Mouse (Mus musculus) hindbrain, postnatal 0 days (tissue): ENCODE results near the gene Metap1. TPM values are rescaled to one million over a fixed set of nuclear protein-coding genes. Genes with fewer than 3 reads are reported as not detected.

Experiments
- ATAC-seq: fragments of 200-750 bp; cut with Nextera tagmentation; 2 replicates; pipeline ENCODE4 v1.8.0; 2017; ENCODE audit warnings: mild to moderate bottlenecking, moderate TSS enrichment, moderate library complexity
- DNase-seq: peaks from one replicate; pipeline ENCODE4 v3.0.0-alpha.2; 2015; ENCODE audit warnings: low spot score
- H3K27ac ChIP-seq: fragments of 300-500 bp; sonication (generic); 2 replicates; pipeline ENCODE4 v1.5.1; 2014; ENCODE audit warnings: mild to moderate bottlenecking
- H3K27me3 ChIP-seq: fragments of 300-500 bp; sonication (generic); 2 replicates; pipeline ENCODE4 v1.6.1; 2014; ENCODE audit warnings: low read length, mixed read lengths; ENCODE audit not compliant: insufficient read depth
- H3K36me3 ChIP-seq: fragments of 300-500 bp; sonication (generic); 2 replicates; pipeline ENCODE4 v1.6.1; 2014; ENCODE audit warnings: low read length, mixed read lengths; ENCODE audit not compliant: insufficient read depth
- H3K4me1 ChIP-seq: fragments of 300-500 bp; sonication (generic); 2 replicates; pipeline ENCODE4 v1.6.1; 2014; ENCODE audit warnings: antibody characterized with exemption, low read length, mixed read lengths; ENCODE audit not compliant: insufficient read depth
- H3K4me2 ChIP-seq: fragments of 300-500 bp; sonication (generic); 2 replicates; pipeline ENCODE4 v1.6.1; 2014; ENCODE audit warnings: low read depth, mild to moderate bottlenecking, low read length, moderate library complexity, mixed read lengths
- H3K4me3 ChIP-seq: fragments of 300-500 bp; sonication (generic); 2 replicates; pipeline ENCODE4 v1.5.1; 2014; ENCODE audit warnings: low read length
- H3K9ac ChIP-seq: fragments of 300-500 bp; sonication (generic); replicated peaks from 2 replicates; pipeline ENCODE4 v1.6.1; 2014; ENCODE audit warnings: mild to moderate bottlenecking, low read length, moderate library complexity, mixed read lengths
- H3K9me3 ChIP-seq: fragments of 300-500 bp; sonication (generic); 2 replicates; pipeline ENCODE4 v1.6.1; 2016; ENCODE audit warnings: low read length, mixed read lengths
- CTCF ChIP-seq: IDR thresholded peaks from 2 replicates; pipeline ENCODE4 v1.5.1; 2016; ENCODE audit warnings: antibody characterized with exemption, control low read depth, low read depth
- WGBS: fragments of 180-500 bp; shearing (Covaris S2); extraction: QIAGEN DNeasy Blood & Tissue Kit; methylation state at CpG from one replicate; pipeline ENCODE4 v1.1.7; 2014; 5-methylcytosine and 5-hydroxymethylcytosine counted together
- polyA plus RNA-seq: library from polyadenylated mRNA; unstranded; fragments of >200 nt; fragmentation: Nextera tagmentation; extraction: Ambion mirVana; gene quantifications from 2 replicates; pipeline ENCODE4 v1.2.1, GENCODE M21; 2015
- total RNA-seq: library from RNA; depleted of rRNA; stranded (reverse); fragments of >200 nt; gene quantifications from 2 replicates; pipeline ENCODE4 v1.2.3, GENCODE M21; 2014

Metap1 gene
- total and polyA plus RNA-seq, 2 experiments from 2014 or later = 43.6 to 46.3 TPM

GRCm38 (mm10) chr3:138517881-138518280, 28.6 kb upstream of the Metap1 start:
- 73% methylated on average over 3 of the region's 3 CpGs for WGBS
- H3K27me3 ChIP-seq = no peaks in the 10 kb centered on the region
- H3K4me2 ChIP-seq = no peak overlapping the region
- H3K9me3 ChIP-seq = no peaks in the 10 kb centered on the region
- peak; percentile 16; the same call in 1 of the 2 replicates for TF ChIP-seq CTCF
- H3K4me3 ChIP-seq = no peak overlapping the region
- no peak overlapping the region for H3K9ac ChIP-seq
- no peak for ATAC-seq
- no peaks in the 10 kb centered on the region for H3K36me3 ChIP-seq
- no peak for DNase-seq
- no peak overlapping the region for H3K27ac ChIP-seq
- 0 out of 2 replicates have a peak, but pooled peaks cover 3% of the 10 kb centered on the region for H3K4me1 ChIP-seq

- no peak for TF ChIP-seq CTCF
- Histone ChIP-seq H3K36me3 (no peaks in the 10 kb centered on the region), H3K4me2 (no peak overlapping the region), H3K27me3 (no peaks in the 10 kb centered on the region), H3K9ac (no peak overlapping the region), H3K4me1 (0 out of 2 replicates have a peak, but pooled peaks cover 3% of the 10 kb centered on the region), H3K27ac (no peak overlapping the region), H3K9me3 (no peaks in the 10 kb centered on the region), H3K4me3 (no peak overlapping the region)
- DNase-seq (peak; percentile 39), ATAC-seq (peak; percentile 74)
- 30% methylated on average over 10 of the region's 10 CpGs for WGBS
Measured at GRCm38 (mm10) chr3:138515656-138516370, 26.5 kb upstream of the Metap1 start.

- ATAC-seq = no peak
- DNase-seq = no peak
- WGBS = 55% methylated on average over 3 of the region's 3 CpGs
Measured at GRCm38 (mm10) chr3:138514749-138515148, 25.4 kb upstream of the Metap1 start.

GRCm38 (mm10) chr3:138513243-138513642, 23.9 kb upstream of the Metap1 start:
- Histone ChIP-seq H3K27ac (no peak overlapping the region), H3K36me3 (no peaks in the 10 kb centered on the region), H3K27me3 (no peaks in the 10 kb centered on the region), H3K9ac (no peak overlapping the region), H3K4me1 (0 out of 2 replicates have a peak, but pooled peaks cover 3% of the 10 kb centered on the region), H3K4me2 (peak overlapping the region; percentile 39), H3K4me3 (peak overlapping the region; percentile 21; the same call in 1 of the 2 replicates), H3K9me3 (no peaks in the 10 kb centered on the region)
- 45% methylated on average over 12 of the region's 12 CpGs for WGBS
- ATAC-seq = no peak
- DNase-seq = peak; percentile 35
- no peak for TF ChIP-seq CTCF

More at GRCm38 (mm10) chr3:138514749-138515148, 25.4 kb upstream of the Metap1 start:
- Histone ChIP-seq H3K36me3 (no peaks in the 10 kb centered on the region), H3K27ac (no peak overlapping the region), H3K4me3 (no peak overlapping the region), H3K4me1 (0 out of 2 replicates have a peak, but pooled peaks cover 3% of the 10 kb centered on the region), H3K4me2 (no peak overlapping the region), H3K9me3 (no peaks in the 10 kb centered on the region), H3K27me3 (no peaks in the 10 kb centered on the region), H3K9ac (no peak overlapping the region)
- no peak for TF ChIP-seq CTCF

GRCm38 (mm10) chr3:138510471-138510870, 21.2 kb upstream of the Metap1 start:
- DNase-seq (peak; percentile 12), ATAC-seq (no peak)
- Histone ChIP-seq H3K9me3 (no peaks in the 10 kb centered on the region), H3K4me1 (0 out of 2 replicates have a peak, but pooled peaks cover 3% of the 10 kb centered on the region), H3K27ac (no peak overlapping the region), H3K27me3 (no peaks in the 10 kb centered on the region), H3K36me3 (no peaks in the 10 kb centered on the region), H3K9ac (no peak overlapping the region), H3K4me2 (no peak overlapping the region), H3K4me3 (no peak overlapping the region)
- 60% methylated on average over 5 of the region's 5 CpGs for WGBS
- TF ChIP-seq CTCF = no peak

- TF ChIP-seq CTCF = no peak
- ATAC-seq = no peak
- H3K9ac ChIP-seq = no peak overlapping the region
- no peaks in the 10 kb centered on the region for H3K27me3 ChIP-seq
- H3K4me2 ChIP-seq = no peak overlapping the region
- H3K4me1 ChIP-seq = no peaks in the 10 kb centered on the region
- no peaks in the 10 kb centered on the region for H3K36me3 ChIP-seq
- no peak overlapping the region for H3K27ac ChIP-seq
- no peak overlapping the region for H3K4me3 ChIP-seq
- H3K9me3 ChIP-seq = no peaks in the 10 kb centered on the region
- no peak for DNase-seq
- 80% methylated on average over 2 of the region's 2 CpGs for WGBS
Measured at GRCm38 (mm10) chr3:138509581-138509980, 20.3 kb upstream of the Metap1 start.

GRCm38 (mm10) chr3:138506749-138507148, 17.4 kb upstream of the Metap1 start:
- Histone ChIP-seq H3K9ac (no peak overlapping the region), H3K4me1 (no peaks in the 10 kb centered on the region), H3K27me3 (no peaks in the 10 kb centered on the region), H3K9me3 (no peaks in the 10 kb centered on the region), H3K4me3 (no peak overlapping the region), H3K36me3 (no peaks in the 10 kb centered on the region), H3K27ac (no peak overlapping the region), H3K4me2 (no peak overlapping the region)
- 51% methylated on average over 6 of the region's 6 CpGs for WGBS
- no peak for ATAC-seq
- peak; percentile 66 for DNase-seq
- peak; percentile 71 for TF ChIP-seq CTCF
